Mouse (Mus musculus) forebrain, embryonic 14.5 days (tissue): ENCODE measurements around the gene Ube2v1. TPM values are rescaled to one million over a fixed set of nuclear protein-coding genes. Genes with fewer than 3 reads are reported as not detected.

Source experiments
- microRNA-seq: library from miRNA; unstranded; fragments of <30 nt; microRNA quantifications from one replicate; pipeline ENCODE4, GENCODE M21; 2016
- polyA plus RNA-seq: library from polyadenylated mRNA; unstranded; fragments of >200 nt; fragmentation: Nextera tagmentation; extraction: Ambion mirVana; gene quantifications from 2 replicates; pipeline ENCODE4 v1.2.1, GENCODE M21; 2014

Ube2v1 gene
- polyA plus RNA-seq, 1 experiment from 2014 or later, result 238 TPM

Small RNAs within 50 kb of the gene (microRNA-seq; reads per million reads assigned to microRNA genes)
- gene Gm22355, result not detected

Other genes with a start within 250 kb of the Ube2v1 start
- gene Slc9a8, start 210.4 kb downstream of the Ube2v1 start, polyA plus RNA-seq, result 13.8 and 15.9 TPM in 2 replicates
- 150 and 151 TPM in 2 replicates for gene Rnf114, start 139.4 kb downstream of the Ube2v1 start, polyA plus RNA-seq
- gene Spata2, start 139.2 kb downstream of the Ube2v1 start, polyA plus RNA-seq, result 22.1 and 32.1 TPM in 2 replicates
- gene Snai1, start 93.9 kb downstream of the Ube2v1 start, polyA plus RNA-seq, result 3.0 and 5.0 TPM in 2 replicates
- gene Gm20431, start 29.4 kb upstream of the Ube2v1 start, polyA plus RNA-seq, result 5.4 and 6.8 TPM in 2 replicates
- gene Cebpb, start 56.8 kb upstream of the Ube2v1 start, polyA plus RNA-seq, result 0.11 and 0.38 TPM in 2 replicates
- gene Tmem189, start 57.7 kb upstream of the Ube2v1 start, polyA plus RNA-seq, result 21.3 and 24.8 TPM in 2 replicates